ENCODE assay signal across 8 mouse cellular contexts in the genomic region with DNA sequence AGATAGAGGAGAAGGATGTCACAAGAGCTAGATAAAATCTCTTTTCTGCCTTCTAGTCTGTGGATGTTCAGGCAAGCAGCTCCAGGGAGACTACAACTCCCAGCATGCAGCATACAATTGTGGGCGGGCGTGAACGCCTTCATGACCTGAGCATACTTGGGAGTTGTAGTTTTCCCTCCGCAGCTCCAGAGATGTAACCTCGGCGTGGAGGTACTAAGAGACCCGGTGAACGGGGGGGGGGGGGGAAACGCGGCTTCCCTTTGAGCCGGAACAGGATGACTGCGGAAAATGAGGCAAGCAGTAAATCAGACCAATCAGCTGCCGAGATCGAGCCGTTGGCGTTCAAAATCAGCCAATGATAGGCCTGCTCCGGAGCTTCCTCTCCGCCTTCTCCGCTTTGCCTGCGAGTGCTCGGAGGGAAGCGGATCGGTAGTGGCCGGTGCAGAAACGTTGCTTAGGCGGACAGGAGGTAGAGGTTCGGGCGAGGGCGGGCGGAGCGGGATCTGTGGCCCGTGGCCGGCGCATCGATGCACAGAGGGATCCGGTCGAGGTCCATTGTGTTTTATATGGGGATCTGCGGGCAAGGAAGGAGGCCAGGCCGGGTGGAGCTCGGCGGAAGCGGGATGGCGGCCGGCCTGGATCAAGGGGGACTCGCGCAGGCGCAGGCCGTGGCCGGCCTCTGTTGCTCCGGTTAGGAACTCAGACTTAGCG. TPM values are rescaled to one million over a fixed set of nuclear protein-coding genes. Genes with fewer than 3 reads are reported as not detected.
A peak's percentile ranks its signal among the peaks of the same experiment; 100 is the strongest.
DNase-seq lines count a peak whose midpoint lies in the region; ATAC-seq and TF ChIP-seq lines count a peak whose summit lies in the region.

A gene (plus strand): TSS at position 237 of the 711 bp plus-strand sequence.

- H3K36me3 ChIP-seq in ES-E14 (ENCODE audit: control insufficient read depth, insufficient read depth, low read length, poor library complexity, severe bottlenecking), result peaks cover 23% of the 10 kb centered on the region
- peaks cover 29% of the 10 kb centered on the region for H3K36me3 ChIP-seq in forebrain, embryonic 15.5 days

- H3K4me2 ChIP-seq in forebrain, embryonic 15.5 days (replicated peaks), result peak within 1 kb of the TSS; percentile 64

- peak; percentile 96 for ATAC-seq in forebrain, embryonic 15.5 days (replicated peaks)
- peak; percentile 95 for ATAC-seq in neutrophil, adult 5-6 weeks (ENCODE audit: extremely low read depth, insufficient number of reproducible peaks, low FRiP score, poor library complexity, severe bottlenecking)

- TF ChIP-seq CTCF in lung, adult 2 months (IDR thresholded peaks at IDR 0.05; ENCODE audit: insufficient read depth, low read length), result no peak

- in situ Hi-C loops in ES-E14 (cut with MboI; ENCODE audit: low sequenced_read_pairs in 2 of 2, unreplicated experiment in 2 of 2), result loop anchor here (10.0 kb wide), 1 partner anchor 1035 kb away; a partner anchor contains a TSS

- H3K27me3 ChIP-seq in forebrain, embryonic 15.5 days, result peaks cover 43% of the 10 kb centered on the region

- TF ChIP-seq POLR2A in lung, adult 2 months (IDR thresholded peaks at IDR 0.05; ENCODE audit: borderline replicate concordance, extremely low read depth, low read depth, low read length), result peak; percentile 96

- H3K4me3 ChIP-seq in ES-E14 (ENCODE audit: insufficient read depth in 1 of 2, low read depth in 1 of 2, low read length in 2 of 2, poor library complexity in 1 of 2, severe bottlenecking in 1 of 2), result peak within 1 kb of the TSS; percentile 91 to 95
- peak within 1 kb of the TSS; percentile 86 for H3K4me3 ChIP-seq in forebrain, embryonic 15.5 days
- peak within 1 kb of the TSS; percentile 81 for H3K4me3 ChIP-seq in lung, adult 2 months (replicated peaks; ENCODE audit: extremely low read depth, low read depth, low read length)

- H3K4me1 ChIP-seq in ES-E14 (ENCODE audit: control insufficient read depth in 2 of 2, insufficient read depth in 2 of 2, low read length in 2 of 2, poor library complexity in 1 of 2), result peaks cover 0 to 4% of the 10 kb centered on the region in 2 experiments; a peak in 1 of 4 replicates
- H3K4me1 ChIP-seq in forebrain, embryonic 15.5 days, result peaks cover 33% of the 10 kb centered on the region
- H3K4me1 ChIP-seq in lung, adult 2 months (ENCODE audit: control insufficient read depth, insufficient read depth, low read length), result peaks cover 8% of the 10 kb centered on the region

- H3K9ac ChIP-seq in ES-E14 (ENCODE audit: insufficient read depth, low read depth, low read length, poor library complexity, severe bottlenecking), result peak within 1 kb of the TSS; percentile 99
- H3K9ac ChIP-seq in forebrain, embryonic 15.5 days (replicated peaks), result peak within 1 kb of the TSS; percentile 95

- DNase-seq in ES-E14 (ENCODE audit: low read depth, low spot score), result peak; percentile 90
- DNase-seq in cerebellum, adult 11-12 months, result peak; percentile 94
- DNase-seq in heart, postnatal 25 days (ENCODE audit: low spot score), result peak; percentile 89
- peak; percentile 88 to 97 for DNase-seq in layer of hippocampus, adult 18-20 months (ENCODE audit: low spot score in 2 of 2)
- peak; percentile 86 for DNase-seq in lung, adult 2 months
- peak; percentile 83 to 89 for DNase-seq in thymus, adult 18-20 months

- intact Hi-C loops in heart, postnatal 25 days (cut with DNase I), result loop anchor here (2.0 to 10.0 kb wide), 4 partner anchors 15 to 995 kb away; a partner anchor contains a TSS

- H3K9me3 ChIP-seq in ES-E14 (ENCODE audit: control insufficient read depth, insufficient read depth, low read depth, low read length), result no peaks in the 10 kb centered on the region
- H3K9me3 ChIP-seq in forebrain, embryonic 15.5 days, result no peaks in the 10 kb centered on the region

- peak within 1 kb of the TSS; percentile 64 for H3K27ac ChIP-seq in ES-E14 (ENCODE audit: insufficient read depth, low read depth, low read length, poor library complexity, severe bottlenecking)
- H3K27ac ChIP-seq in forebrain, embryonic 15.5 days (replicated peaks), result peak within 1 kb of the TSS; percentile 93

- under 1% methylated on average over 49 of the region's 51 CpGs for WGBS in forebrain, embryonic 15.5 days
- WGBS in lung, adult 2 months, result under 1% methylated on average over 47 of the region's 51 CpGs

TF ChIP-seq in ES-E14, 5 proteins besides CTCF, POLR2A, EP300 and RAD21:
- peak; percentile 98 for TF ChIP-seq HCFC1 (IDR thresholded peaks at IDR 0.05; ENCODE audit: borderline replicate concordance, insufficient read depth, low read length)
- peak; percentile 36; the same call in 1 of the 2 replicates for TF ChIP-seq CHD2 (IDR thresholded peaks at IDR 0.05; ENCODE audit: low read depth, low read length)
- TF ChIP-seq MAFK (IDR thresholded peaks at IDR 0.05; ENCODE audit: insufficient read depth, low read depth, low read length), result no peak
- no peak for TF ChIP-seq ZNF384 (IDR thresholded peaks at IDR 0.05; ENCODE audit: low read depth, low read length)

RNA-seq across cellular contexts. Expression of the gene that starts here (rescaled TPM):
- total RNA-seq in ES-E14 (2012; rRNA removed), result 127 and 131 TPM in 2 replicates
- 190 and 192 TPM in 2 replicates for polyA plus RNA-seq in forebrain, embryonic 15.5 days (2015; fragmentation: Nextera tagmentation; extraction: Ambion mirVana)
- 10 to 100 TPM; 32.5 to 32.8 TPM for total RNA-seq in heart, postnatal 25 days (2021)
- total RNA-seq in layer of hippocampus, adult 18-20 months (2021), result 10 to 100 TPM; 60.9 to 63.2 TPM
- polyA plus RNA-seq in lung, adult 2 months (2012; rRNA removed), result 52.4 and 71.6 TPM in 2 replicates
- total RNA-seq in neutrophil, adult 5-6 weeks (2017), result 51.1 and 52.5 TPM in 2 replicates

Comparison
In these comparisons a context has a peak if more than half of its experiments do, and no peak if none do; other contexts are left out.
1. Peak in every context shown above with its lines: DNase-seq, ATAC-seq, H3K4me3 ChIP-seq and H3K27ac ChIP-seq.